Mouse (Mus musculus): ENCODE measurements around the gene Sgca.

DNA sequence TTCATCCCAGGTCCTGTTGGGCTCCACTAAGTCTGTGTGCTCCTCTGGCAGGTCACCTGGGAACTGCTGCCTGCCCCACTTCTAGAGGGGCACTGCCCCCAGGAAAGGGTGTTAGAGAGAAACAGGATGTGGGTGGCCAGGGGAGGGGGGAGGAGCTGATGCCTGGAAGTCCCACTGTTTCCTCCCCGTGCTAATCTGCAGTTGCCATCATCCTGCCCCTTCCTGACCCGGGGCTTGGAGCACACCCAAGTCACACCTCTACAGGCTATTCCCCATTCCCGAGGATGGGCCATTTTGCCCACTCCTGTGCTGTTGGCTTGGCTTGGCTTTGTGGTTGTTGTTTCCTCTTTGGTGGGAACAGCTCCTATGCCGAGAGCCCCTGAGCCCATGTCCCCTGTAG is 24.4 kb upstream of the Sgca start:
- TF ChIP-seq POLR2A (IDR thresholded peaks at IDR 0.05; ENCODE audit: insufficient read length, low read depth), result no peak
- no peak for TF ChIP-seq POLR2AphosphoS2 (IDR thresholded peaks at IDR 0.05; ENCODE audit: insufficient read length, low read depth)
- TF ChIP-seq MYOD1 (IDR thresholded peaks at IDR 0.05; ENCODE audit: control insufficient read depth in 1 of 3, insufficient read length in 2 of 3, low read depth in 2 of 3), result no peak
- no peak for TF ChIP-seq MAX (IDR thresholded peaks at IDR 0.05; ENCODE audit: low read depth)
- no peak for TF ChIP-seq CEBPB (IDR thresholded peaks at IDR 0.05; ENCODE audit: insufficient read depth, poor library complexity, severe bottlenecking)
- TF ChIP-seq E2F4 (IDR thresholded peaks at IDR 0.05; ENCODE audit: insufficient read depth), result no peak
- no peak for TF ChIP-seq TCF12 (IDR thresholded peaks at IDR 0.05; ENCODE audit: insufficient read depth, poor library complexity, severe bottlenecking)
- no peak for TF ChIP-seq MYOG (IDR thresholded peaks at IDR 0.05; ENCODE audit: control insufficient read depth in 1 of 3, insufficient read depth in 1 of 3, insufficient read length in 2 of 3, low read depth in 2 of 3)
- TF ChIP-seq USF1 (IDR thresholded peaks at IDR 0.05; ENCODE audit: low read depth), result no peak
- no peak for TF ChIP-seq SRF (IDR thresholded peaks at IDR 0.05; ENCODE audit: control insufficient read depth, insufficient read length, low read depth)

All from myocyte (in vitro differentiated cells).